Mouse (Mus musculus) lung, postnatal 0 days (tissue): ENCODE data around the gene 1810055G02Rik.
A peak's percentile ranks its signal among the peaks of the same experiment; 100 is the strongest.

Experiments used
- CTCF ChIP-seq: IDR thresholded peaks from 2 replicates; pipeline ENCODE4 v1.5.1; 2016; ENCODE audit warnings: antibody characterized with exemption, mild to moderate bottlenecking
- EP300 ChIP-seq: IDR thresholded peaks from 2 replicates; pipeline ENCODE4 v1.6.1; 2016; ENCODE audit warnings: antibody characterized with exemption, mild to moderate bottlenecking, control low read depth

DNA sequence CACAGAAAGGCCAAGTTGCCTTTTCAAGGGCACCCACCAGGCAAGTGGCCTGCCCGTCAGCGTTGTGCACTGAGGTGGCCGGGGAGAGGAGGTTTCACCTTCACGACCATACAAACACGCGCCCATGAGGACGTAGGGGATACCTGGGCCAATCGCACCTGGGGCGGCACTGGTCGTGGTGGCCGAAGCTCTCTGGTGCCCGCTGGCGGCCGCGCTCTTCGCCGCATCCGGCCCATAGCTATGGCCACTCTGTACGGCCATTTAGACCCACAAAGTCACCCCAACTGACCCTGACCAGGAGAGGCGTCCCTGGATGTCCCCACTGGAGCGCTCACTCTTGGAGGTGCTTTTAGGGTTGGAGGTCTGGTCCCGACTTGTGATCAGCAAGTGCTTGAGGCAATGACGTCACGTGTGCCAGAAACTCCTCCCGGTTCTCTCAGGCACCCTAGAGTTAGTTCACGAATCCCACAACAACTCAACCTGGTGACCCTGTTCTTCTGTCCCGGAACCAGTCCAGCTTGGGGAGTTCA is 11.3 kb downstream of the 1810055G02Rik start:
- TF ChIP-seq CTCF (peak; percentile 74), EP300 (no peak)
